Mouse (Mus musculus): ENCODE results near the gene Nsmce4a.
A peak's percentile ranks its signal among the peaks of the same experiment; 100 is the strongest.

Gene Nsmce4a

DNA sequence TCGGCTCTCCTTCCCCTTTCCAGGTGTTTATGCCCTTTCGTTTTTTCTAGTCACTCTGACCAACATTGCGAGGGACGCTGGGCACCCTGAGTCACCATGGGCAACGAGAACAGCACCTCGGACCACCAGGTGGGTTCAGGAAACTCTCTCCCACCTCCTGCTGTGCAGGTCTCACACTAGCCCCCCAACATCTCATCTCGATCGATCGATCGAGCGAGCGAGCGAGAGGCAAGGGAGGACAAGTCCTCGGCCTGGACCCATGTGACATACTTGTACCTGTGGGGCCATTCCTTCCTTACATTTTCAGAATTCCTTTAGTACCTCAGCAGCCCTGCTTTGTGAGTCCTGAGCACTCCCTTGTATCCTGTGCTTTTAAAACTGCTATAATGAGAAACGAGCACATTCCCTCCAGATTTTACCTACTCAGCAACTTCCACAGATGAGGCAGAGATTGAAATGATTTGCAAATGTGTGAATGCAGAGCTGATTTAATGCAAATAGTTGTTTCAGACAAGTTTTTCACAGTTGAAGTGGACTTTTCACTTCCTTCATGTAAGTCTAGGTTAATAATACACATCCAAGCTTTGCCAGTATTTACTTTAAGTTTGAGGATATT, 4.6 kb upstream of the Nsmce4a start, which contains the start of gene Tacc2:
Tacc2 (plus strand) TSS at position 51 of the 616 bp plus-strand sequence.
- no peak for DNase-seq

DNA sequence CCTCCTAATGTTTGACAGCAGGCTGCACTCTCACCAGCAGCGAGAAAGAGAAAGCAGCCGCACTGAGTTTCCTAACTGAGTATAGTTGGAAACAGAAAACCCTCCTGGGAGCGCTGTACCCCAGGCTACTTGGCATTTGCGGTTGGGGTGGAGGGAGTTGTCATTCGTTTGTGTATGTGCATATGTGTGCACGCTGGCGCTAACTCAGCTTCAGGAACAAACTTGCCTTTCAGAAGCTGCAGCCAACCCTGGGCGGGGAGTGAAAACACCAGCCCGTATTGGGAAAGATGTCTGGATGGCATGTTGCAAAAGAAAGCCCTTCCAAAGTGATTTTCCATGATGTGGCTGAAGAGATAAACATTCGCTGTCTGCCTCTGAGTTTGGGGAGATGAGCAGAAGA, 4.1 kb upstream of the Nsmce4a start:
- DNase-seq: no peak

DNA sequence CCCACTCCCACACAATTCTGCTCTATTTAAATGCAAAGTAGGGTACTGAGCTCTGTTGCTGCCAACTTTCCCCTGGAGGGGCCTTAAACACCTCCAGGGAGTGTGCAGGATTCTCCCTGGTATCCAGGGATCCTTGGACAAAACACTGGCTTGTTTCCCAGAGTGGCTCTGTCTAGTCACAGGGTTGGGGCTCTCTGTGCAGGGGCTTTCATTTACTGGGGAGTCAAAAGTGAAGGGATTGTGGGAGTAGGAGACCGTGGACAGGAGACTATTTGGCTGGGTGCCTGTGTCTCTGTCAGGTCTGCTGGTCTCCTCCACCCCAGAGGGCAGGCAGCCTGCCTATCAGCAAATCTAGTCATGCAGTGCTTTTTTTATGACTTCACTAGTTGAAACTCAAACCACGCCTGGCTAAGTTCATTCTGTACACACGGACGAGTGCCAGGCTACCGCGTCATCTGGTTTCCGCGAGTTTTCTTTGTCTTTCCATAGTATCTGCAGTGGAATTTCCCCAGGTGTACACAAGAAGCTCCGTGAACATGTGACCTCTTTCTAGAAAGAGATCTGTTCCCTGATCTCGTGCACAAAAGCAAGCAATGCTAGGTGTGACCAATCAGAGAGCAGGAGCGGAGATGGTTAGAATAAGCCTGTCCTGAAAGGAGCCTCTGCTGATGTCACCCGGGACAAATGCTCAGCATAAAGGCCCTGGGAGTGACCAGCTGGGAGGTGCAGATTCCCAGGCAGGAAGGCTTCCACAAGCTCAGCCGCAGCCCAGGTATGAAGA, 1.5 kb upstream of the Nsmce4a start:
- DNase-seq: no peak

DNA sequence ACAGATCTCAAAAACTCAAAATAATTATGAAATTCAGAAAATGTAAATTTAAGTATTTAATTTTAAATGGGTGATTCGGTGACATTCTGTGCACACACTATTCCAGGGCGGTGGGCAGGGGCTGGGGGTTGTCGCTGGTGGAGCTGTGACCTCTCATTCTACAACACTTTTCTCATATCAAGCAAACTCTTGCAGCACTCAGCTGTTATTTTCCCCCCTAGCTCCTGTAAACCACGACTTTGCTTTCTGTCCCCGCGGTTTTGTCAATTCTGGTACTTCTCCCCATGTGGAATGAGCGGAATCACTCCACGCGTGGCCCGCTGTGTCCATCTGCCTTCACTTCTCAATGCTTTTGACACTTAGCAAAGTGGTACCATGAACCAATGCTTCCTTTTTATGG, 828 bp upstream of the Nsmce4a start:
- DNase-seq: no peak

DNA sequence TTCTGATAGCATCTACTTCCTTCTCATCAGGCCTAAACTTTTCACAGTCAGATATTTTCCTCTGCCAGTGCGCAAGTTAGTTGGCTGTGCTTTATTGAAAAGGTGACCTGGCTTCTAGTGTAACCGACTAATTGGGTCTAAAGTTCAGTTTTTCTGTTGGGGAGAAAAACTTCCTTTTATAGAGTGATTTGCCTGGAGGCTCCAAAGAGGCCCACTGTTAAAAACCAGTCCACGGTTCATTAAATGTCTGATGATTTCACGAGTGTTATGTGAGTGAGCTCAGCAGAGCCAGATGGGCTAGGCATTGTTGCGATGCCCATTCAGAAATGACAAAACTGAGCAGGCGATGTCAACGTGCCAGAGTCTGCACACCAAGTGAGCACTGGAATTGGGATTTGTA, 2.4 kb downstream of the Nsmce4a start:
- no peak for DNase-seq

DNA sequence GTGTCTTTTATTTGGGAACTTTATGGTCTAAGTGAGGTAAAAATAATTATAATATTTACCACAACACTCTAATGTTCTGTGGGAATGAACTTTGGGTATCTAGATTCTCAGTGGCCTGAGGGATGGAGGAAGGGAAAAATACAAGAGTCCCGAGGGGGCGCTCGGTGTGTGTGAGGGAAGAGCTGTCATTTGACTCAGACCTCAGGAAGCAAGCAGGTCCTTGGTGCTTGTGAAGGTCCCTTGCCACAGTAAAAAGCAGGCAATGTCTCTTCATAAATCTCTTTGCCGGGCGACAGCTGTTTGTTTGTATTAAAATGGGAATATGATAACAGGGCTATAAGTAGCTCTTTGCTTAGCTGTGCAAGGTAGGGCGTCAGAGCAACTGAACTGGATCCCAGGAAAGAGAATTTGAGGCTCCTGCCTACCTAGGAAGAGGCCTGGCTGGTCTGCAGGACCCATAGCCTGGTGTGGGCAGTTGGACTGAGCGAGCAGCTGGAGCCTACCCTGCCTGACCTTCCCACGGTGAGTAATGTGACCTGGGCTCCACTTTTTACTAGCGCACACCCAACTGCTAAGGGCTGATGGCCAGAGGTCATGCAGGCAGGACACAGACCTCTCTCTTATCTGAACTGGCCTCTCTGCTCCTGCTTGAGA, 4.0 kb downstream of the Nsmce4a start:
- DNase-seq: no peak

DNA sequence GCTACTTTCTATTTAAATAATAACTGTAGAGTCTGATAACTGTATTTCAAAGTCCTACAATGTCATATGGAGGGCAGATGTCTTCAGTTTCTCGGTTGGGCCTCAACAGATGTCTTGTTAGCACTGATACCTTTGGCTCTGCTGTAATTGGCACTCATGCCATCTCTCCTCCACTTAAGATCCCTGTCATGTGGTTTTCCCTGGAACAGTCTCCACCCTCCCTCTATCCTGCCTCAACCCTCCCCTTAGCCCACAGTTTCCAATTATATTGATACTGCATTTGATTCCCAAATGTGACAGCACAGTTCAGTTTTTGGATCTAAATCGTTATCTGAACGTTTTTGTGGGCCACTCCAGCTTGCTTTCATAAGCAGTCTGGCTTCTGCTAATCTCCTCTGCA, 8.3 kb downstream of the Nsmce4a start:
- no peak for DNase-seq

DNA sequence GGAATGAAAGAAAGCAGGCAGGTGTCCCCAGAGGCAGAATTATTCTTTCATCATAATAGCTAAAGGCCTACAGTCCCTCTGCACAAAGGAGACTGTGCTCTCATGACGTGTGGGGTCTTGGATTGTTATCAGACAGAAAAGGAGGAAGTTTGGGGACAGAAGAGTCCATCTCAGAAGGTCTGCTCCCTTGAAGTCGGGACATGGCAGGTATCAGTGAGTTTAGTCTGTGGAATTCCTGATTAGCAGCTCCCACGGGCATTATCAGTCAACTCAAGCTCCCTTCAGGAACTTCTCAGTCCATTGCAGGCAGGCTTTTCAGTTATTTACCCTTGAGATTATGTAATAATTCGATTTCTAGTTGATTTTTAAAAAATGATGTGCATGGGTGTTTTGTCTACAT, 9.0 kb downstream of the Nsmce4a start:
- no peak for DNase-seq

DNA sequence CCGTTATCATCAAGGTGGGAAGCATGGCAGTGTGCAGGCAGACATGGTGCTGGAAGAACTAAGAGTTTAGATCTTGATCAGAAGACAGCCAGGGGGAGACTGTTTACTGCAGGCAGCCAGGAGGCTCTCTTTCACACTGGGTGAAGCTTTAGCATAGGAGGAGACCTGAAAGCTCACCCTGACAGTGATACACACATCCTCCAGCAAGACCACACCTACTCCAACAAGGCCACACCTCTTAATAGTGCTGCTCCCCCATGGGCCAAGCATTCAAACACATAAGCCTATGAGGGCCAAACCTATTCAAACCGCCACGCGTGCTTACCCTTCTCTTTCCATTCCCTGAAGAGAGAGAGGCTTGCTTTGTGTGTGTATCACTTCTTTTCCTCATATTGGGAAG, 9.6 kb downstream of the Nsmce4a start:
- no peak for DNase-seq

DNA sequence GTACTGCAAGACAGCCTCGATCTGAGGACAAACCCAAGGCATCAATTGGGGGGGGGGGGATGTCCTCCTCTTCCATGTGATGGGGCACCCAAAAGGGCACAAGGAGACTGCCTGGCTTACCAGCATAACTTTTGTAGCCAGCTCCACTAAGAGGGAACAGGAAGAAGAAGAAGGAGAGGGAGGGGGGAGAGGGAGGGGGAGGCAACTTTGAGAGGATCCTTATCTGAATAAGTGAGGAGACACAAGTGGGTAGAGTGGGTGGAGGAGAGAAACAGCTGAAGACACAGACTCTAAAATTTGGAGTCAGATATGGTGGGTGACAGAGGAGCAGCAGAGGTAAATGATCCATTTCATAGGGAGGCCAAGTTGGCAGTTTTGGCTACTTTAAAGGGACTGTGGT, 12.0 kb downstream of the Nsmce4a start:
- no peak for DNase-seq

DNA sequence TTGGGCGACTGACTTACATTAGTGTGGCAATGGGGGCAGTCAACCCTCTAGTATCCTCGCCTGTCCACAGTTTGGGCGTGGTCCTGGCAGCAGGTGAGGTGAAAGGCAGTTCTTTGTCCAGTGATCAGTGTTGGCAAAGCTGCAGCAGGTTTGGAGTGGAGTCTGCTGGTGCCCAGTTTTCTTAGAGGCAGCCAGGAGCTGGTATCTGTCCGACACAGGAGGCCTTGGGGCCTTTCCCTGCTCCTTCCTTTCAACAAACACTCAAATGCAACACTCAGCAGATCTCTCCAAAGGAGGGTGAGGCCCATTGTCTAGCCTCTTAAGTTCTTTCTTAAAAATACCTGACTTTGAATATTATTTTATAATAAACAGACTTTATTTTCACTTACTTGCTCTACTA, 14.3 kb downstream of the Nsmce4a start:
- no peak for DNase-seq

DNA sequence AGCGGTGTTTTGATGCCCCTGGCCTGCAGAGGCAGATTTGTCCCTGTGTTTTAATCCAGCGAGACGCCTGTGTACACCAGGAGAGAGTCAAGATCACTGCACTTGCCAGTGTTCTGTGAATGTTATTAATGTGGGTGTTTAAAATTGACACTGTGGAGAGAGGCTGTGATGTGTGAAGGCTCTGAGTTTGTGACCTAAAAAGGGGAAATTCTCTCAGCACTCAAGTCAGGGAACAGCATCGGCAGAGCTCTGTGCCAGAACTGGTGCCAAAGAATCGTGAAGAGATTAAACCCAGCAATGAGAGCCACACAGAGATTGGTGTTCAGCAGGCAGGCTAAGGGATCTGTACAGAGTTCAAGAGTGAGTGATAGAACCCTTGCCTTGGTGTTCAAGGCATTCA, 17.3 kb downstream of the Nsmce4a start:
- DNase-seq: no peak

DNA sequence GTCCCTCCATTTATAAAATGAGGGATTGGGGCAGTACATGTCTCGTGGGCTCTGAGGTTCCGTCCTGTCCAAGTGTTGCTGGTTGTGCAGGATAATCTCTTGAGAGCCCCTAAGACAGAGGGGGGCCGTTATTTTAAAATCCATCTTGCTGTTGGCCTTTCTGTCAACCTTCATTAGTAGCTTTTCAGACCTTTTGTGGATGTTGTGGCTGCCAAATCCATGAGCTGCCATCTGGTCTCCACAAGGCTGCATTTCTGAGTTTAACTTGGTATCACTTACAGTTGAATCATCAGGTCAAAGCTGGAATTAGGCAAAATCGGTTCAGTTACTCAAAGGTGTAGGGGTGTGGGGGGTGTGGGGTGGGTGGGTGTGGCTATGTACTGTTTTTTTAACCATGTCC, 19.6 kb downstream of the Nsmce4a start:
- no peak for DNase-seq

DNA sequence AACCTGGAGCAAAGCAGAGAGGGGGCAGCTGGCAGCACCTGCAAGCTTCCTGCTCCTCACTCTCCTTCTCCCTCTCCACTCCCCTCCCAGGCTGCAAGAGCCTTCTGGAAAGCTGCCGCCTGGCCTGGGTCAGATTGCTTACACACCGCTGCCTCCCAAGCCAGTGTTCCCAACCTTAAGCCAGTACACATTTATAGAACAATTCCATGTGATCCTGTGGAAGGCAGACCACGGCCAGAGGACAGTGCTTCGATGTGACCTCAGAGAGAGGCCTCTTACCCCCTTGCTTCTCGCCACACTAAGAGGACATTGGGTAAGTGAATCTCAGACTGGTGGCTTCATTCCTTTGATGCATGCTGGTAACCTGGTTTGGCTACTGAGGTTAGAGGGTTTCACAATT, 20.1 kb downstream of the Nsmce4a start:
- DNase-seq: no peak

DNA sequence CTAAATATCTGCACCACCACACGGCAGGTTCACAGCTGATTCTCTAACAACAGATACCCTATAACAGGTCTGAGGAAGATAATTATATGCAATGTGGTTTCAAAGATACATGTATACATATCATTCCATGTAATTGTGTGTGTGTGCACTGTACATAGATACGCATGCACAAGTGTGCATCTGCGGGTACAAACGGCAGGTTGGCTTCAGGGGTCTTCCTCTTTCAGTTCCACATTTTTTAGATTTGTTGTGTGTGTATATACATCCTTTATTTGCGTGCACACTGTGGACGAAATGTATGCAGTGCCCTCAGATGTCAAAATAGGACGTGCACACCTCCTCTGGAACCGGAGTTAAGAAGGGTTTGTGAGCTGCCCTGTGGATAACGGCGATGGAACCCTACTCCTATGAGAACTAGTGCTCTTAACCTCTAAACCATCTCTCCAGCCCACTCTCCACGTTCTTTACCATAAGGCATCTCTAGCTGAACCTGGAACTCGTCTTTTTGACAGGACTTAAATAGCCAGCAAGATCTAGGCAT, 25.2 kb downstream of the Nsmce4a start:
- no peak for DNase-seq

DNA sequence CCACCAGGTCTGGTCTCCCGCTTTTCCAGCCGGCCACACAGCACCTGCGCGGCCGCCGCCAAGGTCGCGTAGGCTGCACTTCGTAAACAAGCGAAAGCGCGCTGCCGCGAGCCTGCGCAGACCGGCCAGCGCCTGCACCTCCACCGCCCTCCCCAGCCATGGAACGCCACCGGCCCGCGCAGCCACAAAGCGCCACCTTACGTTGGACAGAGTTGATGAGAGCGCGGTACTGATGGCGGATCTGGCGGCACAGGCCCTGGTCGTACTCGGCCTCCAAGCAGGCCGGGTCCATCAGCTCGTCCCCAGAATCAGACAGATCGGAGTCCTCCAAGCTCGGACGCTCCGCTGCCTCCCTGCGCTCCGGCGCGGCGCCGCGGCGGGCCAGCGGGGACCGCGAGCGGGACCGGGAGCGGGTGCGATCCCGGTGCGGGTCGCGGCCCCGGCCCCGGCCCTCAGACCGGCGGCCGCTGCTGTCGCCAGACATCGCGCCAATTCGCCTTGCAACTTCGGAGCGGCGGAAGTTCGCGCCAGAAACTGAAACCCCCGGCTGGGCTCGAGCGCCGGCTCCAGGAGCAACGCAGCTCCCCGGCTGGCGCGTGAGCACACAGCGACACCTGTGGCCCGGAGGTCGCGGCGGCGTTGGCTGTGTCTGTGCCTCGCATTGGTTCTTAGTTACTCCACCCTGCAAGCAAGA, 26.0 kb downstream of the Nsmce4a start:
- peak; percentile 96 for DNase-seq

DNA sequence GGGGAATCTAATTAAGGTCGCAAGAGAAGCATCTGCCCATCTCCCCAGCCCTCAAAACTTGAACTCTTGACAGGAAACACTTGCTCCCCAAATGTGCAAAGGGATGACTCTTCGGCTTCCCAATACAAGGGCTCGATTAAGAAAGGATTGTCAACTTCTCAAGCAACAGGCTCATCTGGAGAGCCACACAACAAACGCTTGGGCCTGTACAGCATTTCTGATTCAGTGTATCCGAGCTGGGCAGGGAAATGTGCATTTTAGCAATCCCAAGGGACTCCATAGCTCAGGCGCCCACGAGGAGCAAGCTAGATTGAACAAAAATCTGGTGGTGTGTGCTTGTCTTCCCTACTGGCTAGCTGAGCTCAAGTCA, 26.5 kb downstream of the Nsmce4a start:
- DNase-seq: no peak

DNA sequence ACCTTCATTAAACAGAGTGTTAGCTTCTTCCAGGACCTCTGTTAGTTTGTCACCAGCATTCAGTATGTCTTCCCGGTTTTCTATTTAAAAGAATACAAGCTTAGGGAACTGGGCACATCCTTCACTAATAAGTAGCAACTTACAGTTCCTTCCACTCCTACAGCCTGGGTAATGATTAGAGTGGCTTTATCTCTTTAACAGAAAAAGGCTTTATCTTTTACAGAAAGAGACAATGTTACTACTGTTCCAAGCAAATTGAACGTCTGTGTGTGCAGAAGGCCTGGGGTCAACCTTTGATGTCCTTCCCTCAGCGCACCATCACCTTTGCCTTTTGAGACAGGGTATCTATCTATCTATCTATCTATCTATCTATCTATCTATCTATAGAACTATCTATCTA, 27.0 kb downstream of the Nsmce4a start:
- DNase-seq: no peak

DNA sequence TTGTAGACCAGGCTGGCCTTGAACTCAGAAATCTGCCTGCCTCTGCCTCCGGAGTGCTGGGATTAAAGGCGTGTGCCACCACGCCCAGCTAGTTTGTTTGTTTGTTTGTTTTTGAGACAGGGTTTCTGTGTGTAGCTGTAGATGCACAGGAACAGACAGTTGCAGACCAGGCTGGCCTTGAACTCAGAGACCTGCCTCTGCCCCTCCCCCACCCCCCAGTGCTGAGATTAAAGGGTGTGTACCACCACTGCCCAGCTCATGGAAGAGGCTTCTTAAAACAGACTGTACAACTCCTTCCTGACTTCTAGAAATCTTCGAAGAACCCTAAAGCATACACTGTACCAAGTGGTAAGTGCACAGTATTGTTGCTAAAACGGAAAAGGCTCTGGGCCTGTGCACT, 27.5 kb downstream of the Nsmce4a start:
- no peak for DNase-seq

DNA sequence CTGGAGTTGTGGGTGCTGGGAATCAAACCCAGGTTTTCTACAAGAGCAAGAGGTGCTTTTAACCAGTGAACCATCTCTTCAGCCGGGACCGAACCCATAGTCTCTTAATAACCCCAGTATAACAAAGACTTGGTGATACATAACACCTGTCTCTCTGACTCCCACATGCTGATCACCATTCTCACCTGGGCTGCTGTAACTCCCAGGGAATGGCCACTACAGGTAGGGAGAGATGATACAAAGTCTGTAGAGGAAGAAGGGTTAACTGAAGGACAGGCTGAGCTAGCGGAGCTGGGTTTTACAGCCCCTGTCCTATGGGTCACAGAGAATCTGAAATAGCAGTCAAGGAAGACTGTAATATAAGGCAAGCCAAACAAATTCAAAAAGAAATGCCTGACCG, 29.7 kb downstream of the Nsmce4a start:
- DNase-seq: no peak

DNA sequence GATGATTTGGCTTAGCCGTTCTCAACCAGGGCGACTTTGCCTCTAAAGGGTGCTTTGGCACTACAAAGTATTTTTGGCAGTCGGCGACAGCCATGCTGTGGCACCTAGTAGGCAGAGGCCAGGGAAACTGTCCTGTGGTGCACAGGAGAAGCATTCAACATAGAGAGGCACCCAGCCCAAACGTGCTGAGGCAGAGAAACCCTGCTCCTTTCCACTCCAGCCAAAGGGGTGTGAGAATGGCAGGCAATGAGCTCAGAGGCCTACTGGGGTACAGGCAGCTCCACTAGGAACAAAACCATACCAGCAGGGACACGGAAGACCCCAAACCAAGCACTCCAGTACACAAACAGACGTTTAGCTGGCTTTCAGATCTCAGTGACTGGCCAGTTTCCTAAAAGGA, 32.7 kb downstream of the Nsmce4a start:
- no peak for DNase-seq

DNA sequence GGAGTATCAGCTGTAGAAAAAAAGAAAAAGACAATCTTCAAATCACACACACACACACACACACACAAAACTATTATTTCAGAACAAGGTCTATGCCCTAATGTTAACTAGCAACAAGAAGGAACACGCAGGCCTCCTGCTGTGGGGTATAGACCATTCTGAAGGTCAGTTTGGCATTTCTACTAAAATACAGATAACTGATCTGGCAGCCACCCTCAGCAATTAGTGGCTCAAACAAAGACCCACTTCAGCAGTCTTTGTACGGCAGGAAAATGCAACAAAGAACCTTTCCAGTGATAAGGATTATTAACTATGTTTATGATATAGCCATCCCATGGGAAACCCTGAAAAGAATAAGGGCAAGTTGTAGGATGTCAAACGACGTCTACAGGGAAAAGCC, 35.9 kb downstream of the Nsmce4a start:
- no peak for DNase-seq

DNA sequence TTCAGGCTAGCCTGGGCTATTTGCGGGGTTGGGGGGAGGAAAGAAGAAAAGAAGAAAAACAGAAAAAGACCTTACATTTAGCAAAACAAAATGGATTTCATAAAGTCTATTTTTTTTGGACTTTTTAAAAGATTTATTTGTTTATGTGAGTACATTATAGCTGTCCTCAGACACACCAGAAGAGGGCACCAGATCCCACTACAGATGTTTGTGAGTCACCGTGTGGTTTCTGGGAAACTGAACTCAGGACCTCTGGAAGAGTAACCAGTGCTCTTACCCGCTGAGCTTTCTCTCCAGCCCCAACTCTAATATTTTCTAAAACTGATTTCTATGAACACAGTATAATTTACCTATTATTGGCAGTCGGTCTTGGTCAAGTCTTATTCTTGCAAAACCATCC, 37.7 kb downstream of the Nsmce4a start:
- no peak for DNase-seq

Measured in thymus, postnatal 4 days (tissue).